Mouse (Mus musculus) heart, postnatal 25 days (tissue): ENCODE measurements around the gene Klk1b9. TPM values are rescaled to one million over a fixed set of nuclear protein-coding genes. Genes with fewer than 3 reads are reported as not detected.
"Not testable (repeated sequence)": the region's sequence is repeated elsewhere in the genome, so short reads cannot be mapped to it uniquely, and the experiment has no call there.

Experiments
- DNase-seq: peaks from one replicate; pipeline ENCODE4 v3.0.0; 2022; ENCODE audit warnings: low spot score
- intact Hi-C: fragments of 180-260 bp; cut with DNase I; formaldehyde crosslinking; loops from one replicate; pipeline ENCODE4 v1.15.1; 2025
- total RNA-seq, 2 experiments: library from RNA; stranded (reverse); gene quantifications; 2 replicates each; pipeline ENCODE4 v1.2.3; 2021

The Klk1b9 gene
- total RNA-seq = not detected

DNA sequence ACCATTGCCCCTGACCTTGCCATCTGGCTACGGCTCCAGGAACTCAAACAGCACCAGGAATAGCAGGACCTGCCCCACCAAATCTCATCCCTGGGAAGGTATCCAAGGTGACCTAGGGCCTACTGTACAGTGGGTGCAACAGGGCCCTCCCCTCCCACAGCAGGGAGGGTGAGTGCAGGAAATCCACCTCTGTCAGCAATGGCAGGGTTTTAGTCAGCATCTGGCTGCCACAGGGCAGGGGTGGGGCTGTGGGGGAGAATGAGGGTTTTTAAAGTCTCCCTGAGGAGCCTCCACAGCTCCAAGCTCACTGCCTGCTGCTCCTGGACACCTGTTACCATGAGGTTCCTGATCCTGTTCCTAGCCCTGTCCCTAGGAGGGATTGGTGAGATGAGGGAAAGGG, at the start of gene Klk1b9:
Klk1b9 (plus strand) TSS at position 301 of the 400 bp plus-strand sequence.
- intact Hi-C loops, DNase-seq: not testable (repeated sequence)

DNA sequence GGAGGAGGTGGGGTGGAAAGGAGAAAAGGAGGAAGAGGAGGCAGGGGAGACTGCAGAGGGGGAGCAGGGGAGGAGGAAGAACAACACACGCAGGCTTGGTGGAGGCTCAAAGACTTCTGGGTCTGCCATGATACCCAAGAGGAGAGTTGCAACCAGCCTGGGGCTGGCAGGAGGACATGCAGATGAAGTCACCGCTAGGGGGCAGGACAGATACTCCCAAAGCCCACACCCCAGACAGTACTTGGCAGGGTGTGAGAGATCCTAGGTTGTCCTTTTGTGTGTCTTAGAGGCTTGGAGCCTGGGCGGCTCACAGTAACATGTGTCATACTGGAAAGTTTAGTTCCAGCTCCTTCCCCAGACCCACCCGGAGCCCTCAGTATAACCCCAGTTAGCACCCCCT, 47.3 kb upstream of the Klk1b9 start:
- intact Hi-C loops = no loop called here
- DNase-seq = no peak

DNA sequence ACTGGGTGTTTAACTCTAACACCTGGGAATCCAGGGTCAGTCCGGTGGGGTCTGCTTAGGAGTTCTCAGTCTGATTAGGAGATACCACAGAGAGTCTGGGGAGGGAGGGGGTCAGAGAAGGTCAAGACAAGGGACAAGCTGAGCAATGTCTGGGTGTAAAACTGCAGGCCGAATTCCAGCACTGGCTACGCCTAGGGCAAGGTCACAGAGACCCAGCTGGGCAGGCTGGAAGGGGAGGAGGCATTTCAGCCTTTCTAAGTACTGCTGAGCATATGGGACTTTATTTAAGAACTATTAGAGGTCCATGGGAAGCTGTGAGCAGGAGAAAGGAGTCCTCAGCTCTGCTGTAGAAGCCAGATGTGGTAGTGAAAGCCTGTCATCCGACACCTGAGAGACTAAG, 43.5 kb upstream of the Klk1b9 start:
- intact Hi-C loops = no loop called here
- DNase-seq = no peak

DNA sequence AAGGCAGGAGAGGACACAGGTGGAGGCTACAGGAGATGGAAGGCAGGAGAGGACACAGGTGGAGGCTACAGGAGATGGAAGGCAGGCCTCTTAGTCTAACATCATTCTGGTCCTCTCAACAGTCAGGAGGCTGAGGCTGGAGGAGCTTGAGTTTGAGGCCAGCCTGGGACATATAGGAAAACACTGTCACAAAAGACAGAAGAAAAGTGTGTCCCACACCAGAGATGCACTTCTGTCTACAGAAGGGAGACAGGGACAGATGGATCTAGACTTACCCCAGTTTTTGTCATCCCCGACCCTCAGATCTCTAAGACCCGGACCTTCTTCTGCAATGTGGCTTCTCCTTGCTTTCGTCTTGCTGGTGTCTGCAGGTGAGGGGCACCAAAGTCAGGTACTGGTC, 42.4 kb upstream of the Klk1b9 start, which contains the start of gene Klk15:
Klk15 (plus strand) TSS at position 301 of the 400 bp plus-strand sequence.
- intact Hi-C loops = no loop called here
- no peak for DNase-seq

DNA sequence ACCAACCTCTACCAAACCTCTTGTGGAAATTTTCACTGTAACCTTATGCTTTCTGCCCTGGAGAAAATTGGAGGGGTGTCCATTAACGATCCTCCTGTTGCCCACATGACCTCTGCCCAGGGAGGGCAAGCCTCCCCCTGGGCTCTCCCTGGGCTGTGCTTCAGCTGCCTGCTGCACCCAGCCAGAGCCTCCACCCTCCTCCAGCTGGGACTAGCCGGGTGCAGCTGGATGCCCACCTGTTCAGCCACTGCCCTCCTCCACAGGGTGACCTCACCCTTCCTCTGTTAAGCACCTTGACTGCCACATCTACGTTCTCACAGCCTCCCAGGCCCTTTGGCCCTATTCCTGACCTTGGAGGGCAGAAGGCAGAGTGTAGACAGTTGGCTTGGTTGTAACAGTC, 41.1 kb upstream of the Klk1b9 start:
- intact Hi-C loops = no loop called here
- no peak for DNase-seq

DNA sequence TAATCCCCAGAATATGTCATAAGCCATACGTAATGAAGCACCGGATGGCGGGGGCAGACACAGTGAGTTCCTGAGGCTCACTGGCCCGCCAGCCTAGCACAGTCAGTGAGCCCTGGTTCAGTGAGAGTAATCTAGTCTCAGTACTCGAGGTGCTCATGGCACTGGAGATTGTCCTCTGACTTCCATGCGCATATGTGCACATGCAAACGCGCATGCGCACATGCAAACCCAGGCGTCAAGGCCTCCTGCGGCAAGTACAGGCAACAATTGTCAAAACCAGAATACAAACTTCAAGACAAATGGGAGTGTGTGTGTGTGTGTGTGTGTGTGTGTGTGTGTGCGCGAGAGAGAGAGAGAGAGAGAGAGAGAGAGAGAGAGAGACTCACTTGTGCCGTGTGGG, 39.3 kb upstream of the Klk1b9 start:
- intact Hi-C loops = no loop called here
- DNase-seq = no peak

DNA sequence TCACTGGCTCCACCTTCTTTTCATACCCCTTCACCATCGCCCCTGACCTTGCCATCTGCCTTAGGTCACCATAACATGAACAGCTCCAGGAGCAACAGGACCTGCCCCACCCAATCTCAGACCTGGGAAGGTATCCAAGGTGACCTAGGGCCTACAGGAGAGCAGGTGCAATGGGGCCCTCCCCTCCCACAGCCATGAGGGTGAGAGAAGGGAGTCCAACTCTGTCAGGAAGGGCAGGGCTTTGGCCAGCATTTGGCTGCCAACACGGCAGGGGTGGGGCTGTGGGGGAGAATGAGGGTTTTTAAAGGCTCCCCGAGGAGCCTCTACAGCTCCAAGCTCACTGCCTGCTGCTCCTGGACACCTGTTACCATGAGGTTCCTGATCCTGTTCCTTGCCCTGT, 33.6 kb upstream of the Klk1b9 start:
- intact Hi-C loops, DNase-seq: not testable (repeated sequence)

DNA sequence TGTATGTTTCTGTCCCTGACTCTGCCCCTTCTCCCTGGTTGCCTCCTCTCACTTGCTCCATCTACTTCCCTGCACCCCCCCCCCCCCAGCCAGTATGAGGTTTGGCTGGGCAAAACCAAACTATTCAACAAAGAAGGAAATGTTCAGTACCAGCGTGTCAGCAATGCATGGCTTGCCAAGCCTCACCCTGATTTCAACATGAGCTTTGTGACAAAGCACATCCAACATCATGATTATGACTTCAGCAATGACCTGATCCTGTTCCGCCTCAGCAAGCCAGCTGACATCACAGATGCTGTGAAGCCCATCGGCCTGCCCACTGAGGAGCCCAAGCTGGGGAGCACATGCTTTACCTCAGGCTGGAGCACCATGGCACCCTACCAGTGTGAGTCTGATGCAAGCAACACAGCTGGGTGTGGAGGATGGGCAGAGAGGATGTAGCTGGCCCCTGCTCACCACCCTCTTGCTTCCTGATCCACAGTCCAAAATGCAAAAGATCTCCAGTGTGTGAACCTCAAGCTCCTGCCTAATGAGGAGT, 31.1 kb upstream of the Klk1b9 start:
- no peak for DNase-seq
- intact Hi-C loops = no loop called here

DNA sequence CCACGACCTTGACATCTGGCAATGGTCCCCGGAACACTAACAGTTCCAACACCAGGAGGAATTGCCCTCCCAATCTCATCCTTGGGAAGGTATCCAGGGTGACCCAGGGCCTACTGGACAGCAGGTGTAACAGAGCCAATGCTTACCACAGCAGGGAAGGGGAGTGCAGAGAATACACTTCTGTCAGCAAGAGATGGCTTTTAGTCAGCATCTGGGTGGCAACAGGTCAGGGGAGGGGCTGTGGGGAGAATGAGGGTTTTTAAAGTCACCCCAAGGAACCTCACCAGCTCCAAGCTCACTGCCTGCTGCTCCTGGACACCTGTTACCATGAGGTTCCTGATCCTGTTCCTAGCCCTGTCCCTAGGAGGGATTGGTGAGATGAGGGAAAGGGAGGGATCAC, 25.5 kb upstream of the Klk1b9 start, which contains the start of gene Klk1b8:
Klk1b8 (plus strand) TSS at position 301 of the 400 bp plus-strand sequence.
- intact Hi-C loops = no loop called here
- DNase-seq = no peak

DNA sequence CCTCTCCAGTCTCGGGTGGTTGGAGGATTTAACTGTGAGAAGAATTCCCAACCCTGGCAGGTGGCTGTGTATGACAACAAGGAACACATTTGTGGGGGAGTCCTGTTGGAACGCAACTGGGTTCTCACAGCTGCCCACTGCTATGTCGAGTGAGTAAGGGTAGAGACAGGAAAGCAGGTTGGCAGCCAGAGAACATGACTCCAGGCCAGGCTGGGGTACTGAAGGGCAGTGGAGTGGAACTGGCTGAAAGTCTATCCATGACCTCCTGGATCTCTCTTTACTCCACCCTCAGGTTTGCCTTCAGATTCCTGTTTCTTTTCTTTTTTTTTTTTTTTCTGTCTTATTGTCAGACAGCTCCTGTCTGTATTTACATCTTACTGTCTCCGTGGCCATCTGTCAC, 23.2 kb upstream of the Klk1b9 start:
- intact Hi-C loops = no loop called here
- DNase-seq = no peak

DNA sequence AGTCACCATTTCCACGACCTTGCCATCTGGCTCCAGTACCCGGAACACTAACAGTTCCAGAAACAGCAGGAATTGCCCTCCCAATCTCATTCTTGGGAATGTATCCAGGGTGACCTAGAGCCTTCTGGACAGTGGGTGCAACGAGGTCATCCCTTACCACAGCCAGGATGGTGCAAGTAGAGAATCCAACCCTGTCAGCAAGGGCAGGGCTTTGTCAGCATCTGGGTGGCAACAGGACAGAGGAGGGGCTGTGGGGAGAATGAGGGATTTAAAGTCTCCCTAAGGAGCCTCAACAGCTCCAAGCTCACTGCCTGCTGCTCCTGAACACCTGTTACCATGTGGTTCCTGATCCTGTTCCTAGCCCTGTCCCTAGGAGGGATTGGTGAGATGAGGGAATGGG, 9.4 kb upstream of the Klk1b9 start, which contains the start of gene Klk1b1:
Klk1b1 (plus strand) TSS at position 301 of the 400 bp plus-strand sequence.
- no peak for DNase-seq
- intact Hi-C loops = no loop called here

DNA sequence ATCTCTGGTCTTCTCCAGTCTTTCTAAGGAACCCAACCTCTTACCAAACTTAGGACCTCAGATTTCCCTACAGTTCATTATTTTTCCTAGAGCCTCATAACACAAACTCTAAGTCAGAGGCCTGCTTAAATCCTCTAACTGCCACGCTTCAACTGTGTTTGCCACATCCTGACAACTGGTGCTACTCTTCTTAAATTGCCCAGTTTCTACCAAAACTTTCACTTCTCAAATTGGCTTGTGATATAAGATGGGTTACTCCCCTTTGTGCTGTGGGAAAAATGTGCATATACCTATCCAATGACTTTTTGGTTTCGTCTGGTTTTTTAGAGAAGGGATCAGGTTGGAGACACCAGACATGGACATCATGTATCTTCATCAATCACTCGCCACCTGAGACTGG, 8.8 kb upstream of the Klk1b9 start:
- intact Hi-C loops = no loop called here

DNA sequence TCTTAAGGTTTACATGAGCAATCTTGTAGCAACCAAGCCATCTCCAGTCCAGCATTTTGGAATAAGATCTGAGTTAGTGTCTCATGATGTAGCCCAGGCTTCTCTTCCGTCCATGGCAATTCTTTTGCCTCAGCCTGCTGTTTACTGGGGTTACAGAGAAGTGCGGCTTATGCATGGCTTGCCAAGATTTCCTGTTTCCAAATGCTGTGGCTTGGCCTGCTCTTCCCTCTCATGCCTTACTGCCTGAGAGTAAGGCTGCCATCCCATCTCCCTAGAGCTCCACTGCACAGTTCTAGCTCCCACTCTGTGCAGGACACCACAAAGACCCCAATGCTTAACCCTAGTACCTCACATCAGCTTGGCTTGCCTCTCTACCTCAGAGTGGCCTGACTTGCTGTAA, 8.2 kb upstream of the Klk1b9 start:
- DNase-seq = no peak
- intact Hi-C loops = no loop called here

More for the DNA sequence above, 8.8 kb upstream of the Klk1b9 start:
- DNase-seq = no peak

DNA sequence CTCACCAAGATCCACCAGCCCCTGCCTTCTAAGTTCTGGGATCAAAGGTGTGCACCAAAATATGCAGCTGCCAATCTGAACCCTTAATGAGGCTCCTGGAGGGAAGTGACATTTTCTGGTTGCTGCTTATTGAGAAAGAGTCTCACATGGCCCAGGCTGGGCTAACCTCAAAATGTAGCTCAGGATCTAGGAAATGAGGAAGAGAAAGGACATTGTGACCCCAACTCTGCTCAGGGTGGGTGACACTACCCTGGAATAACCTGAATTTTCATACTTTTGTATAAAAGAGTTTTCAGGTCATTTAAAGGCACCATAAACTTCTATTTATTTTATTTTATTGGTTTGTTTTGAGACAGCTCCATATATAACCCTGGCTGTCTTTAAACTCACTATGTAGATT, 9.8 kb downstream of the Klk1b9 start:
- no peak for DNase-seq
- intact Hi-C loops = no loop called here

DNA sequence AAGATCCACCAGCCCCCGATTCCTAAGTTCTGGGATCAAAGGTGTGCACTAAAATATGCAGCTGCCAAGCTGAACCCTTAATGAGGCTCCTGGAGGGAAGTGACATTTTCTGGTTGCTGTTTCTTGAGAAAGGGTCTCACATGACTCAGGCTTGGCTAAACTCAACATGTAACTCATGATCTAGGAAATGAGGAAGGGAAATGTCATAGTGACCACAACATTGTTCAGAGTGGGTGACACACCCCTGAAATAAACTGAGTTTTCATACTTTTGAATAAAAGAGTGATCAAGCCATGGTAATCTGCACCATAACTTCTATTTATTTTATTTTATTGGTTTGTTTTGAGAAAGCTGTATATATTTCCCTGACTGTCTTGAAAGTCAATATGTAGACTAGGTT, 19.0 kb downstream of the Klk1b9 start:
- DNase-seq, intact Hi-C loops: not testable (repeated sequence)

DNA sequence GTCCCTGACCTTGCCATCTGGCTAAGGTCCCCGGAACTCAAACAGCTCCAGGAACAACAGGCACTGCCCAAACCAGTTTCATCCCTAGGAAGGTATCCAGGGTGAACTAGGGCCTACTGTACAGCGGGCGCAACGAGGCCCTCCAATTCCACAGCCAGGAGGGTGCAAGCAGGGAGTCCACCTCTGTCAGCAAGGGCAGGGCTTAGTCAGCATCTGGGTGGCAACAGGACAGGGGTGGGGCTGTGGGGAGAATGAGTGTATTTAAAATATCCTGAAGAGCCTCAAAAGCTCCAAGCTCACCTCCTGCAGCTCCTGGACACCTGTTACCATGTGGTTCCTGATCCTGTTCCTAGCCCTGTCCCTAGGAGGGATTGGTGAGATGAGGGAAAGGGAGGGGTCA, 19.7 kb downstream of the Klk1b9 start, which contains the start of gene Klk1b11:
Klk1b11 (plus strand) TSS at position 301 of the 400 bp plus-strand sequence.
- DNase-seq, intact Hi-C loops: not testable (repeated sequence)

DNA sequence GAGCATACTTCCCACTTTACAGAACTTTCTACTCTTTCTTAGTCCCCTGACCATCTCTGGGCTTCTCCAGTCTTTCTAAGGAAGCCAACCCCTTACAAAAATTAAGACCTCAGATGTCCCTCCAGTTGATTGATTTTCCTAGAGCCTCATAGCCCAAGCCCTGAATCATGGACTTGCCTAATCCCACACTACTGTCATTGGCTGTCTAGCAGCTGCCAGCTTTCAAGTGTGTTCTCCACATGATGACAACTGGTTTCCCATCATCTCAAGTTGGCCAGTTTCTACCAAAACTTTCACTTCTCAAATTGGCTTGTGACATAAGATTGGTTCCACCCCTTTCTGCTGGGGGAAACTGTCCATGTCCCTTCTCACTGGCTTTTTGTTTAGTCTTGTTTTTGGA, 29.0 kb downstream of the Klk1b9 start:
- no peak for DNase-seq
- intact Hi-C loops = no loop called here

DNA sequence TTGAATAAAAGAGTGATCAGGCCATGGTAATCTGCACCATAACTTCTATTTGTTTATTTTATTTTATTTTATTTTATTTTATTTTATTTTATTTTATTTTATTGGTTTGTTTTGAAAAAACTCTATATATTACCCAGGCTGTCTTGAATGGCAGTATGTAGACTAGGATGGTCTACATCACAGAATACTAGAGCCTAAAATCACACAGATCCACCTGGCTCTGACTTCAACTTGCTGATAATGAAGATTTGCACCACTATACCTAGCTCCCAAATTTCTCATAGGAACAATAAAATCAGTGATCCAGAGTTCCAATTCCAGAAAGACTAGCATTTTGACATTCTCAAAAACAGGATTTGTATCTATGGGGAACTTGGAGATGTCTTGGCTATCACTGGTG, 36.0 kb downstream of the Klk1b9 start, which contains the start of gene Klk1b26:
Klk1b26 (plus strand) TSS at position 301 of the 400 bp plus-strand sequence.
- intact Hi-C loops, DNase-seq: not testable (repeated sequence)

DNA sequence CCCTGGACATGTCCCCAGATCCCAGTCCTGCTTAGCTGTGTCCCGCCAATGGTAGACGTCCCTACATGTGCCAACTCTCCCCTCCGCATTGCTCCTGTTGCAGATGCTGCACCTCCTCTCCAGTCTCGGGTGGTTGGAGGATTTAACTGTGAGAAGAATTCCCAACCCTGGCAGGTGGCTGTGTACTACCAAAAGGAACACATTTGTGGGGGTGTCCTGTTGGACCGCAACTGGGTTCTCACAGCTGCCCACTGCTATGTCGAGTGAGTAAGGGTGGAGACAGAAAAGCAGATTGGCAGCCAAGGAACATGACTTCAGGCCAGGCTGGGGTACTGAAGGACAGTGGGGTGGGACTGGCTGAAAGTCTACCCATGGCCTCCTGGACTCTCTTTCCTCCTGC, 38.8 kb downstream of the Klk1b9 start:
- intact Hi-C loops, DNase-seq: not testable (repeated sequence)

DNA sequence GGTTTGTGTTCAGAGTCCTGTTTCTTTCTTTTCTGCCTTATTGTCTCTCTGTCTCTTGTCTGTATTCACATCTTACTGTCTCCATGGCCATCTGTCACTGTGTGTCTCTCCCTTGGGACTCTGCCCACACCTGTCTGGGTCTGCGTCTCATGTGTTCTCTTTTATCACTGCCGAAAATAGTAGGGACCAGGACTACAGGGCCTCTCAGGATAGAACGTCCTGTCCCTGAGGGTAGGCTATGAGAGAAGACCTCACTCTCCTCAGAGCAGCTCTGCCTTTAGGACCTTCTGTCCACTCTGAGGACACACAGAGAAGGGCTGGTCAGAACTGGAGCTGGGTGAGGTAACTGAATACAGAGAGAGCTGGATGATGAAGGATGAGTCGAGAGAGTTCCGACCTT, 39.2 kb downstream of the Klk1b9 start:
- intact Hi-C loops = no loop called here
- no peak for DNase-seq
